Mouse (Mus musculus) MEL (cell line): ENCODE measurements at regions not wholly inside any gene's neighbourhood (a gene's known extent, or its start where the extent isn't known, plus 50 kb on each side); places are given as distances from the start of the nearest gene placed in this dataset.

Source experiments
- DNase-seq: peaks from one replicate; pipeline ENCODE4 v3.0.0; 2011; ENCODE audit warnings: low read depth, low spot score
- H3K27ac ChIP-seq: 2 replicates; pipeline ENCODE4 v1.5.1; 2012; ENCODE audit warnings: low read depth, mild to moderate bottlenecking, control low read depth, low read length, moderate library complexity; ENCODE audit not compliant: control insufficient read depth
- H3K27me3 ChIP-seq, 2 experiments: fragments of 150-350 bp in 1 of 2; sonication (generic) in 1 of 2; 2 replicates each; pipeline ENCODE4 v1.6.1; 2012; ENCODE audit warnings: low read length in 2 of 2, mild to moderate bottlenecking in 2 of 2, improper control_type of control experiment in 1 of 2, moderate library complexity in 1 of 2; ENCODE audit not compliant: insufficient read depth in 2 of 2, control insufficient read depth in 1 of 2
- H3K36me3 ChIP-seq, 2 experiments: 2 replicates each; pipeline ENCODE4 v1.6.1; 2012 to 2014; ENCODE audit warnings: low read length in 2 of 2, improper control_type of control experiment in 1 of 2, inconsistent platforms in 1 of 2, mild to moderate bottlenecking in 1 of 2; ENCODE audit not compliant: insufficient read depth in 2 of 2, control insufficient read depth in 1 of 2
- H3K4me1 ChIP-seq, 2 experiments: fragments of 150-350 bp in 1 of 2; sonication (generic) in 1 of 2; 2 replicates each; pipeline ENCODE4 v1.6.1; 2012; ENCODE audit warnings: low read length in 2 of 2, improper control_type of control experiment in 1 of 2, mild to moderate bottlenecking in 1 of 2; ENCODE audit not compliant: insufficient read depth in 2 of 2, control insufficient read depth in 1 of 2
- H3K4me3 ChIP-seq, 2 experiments: fragments of 150-350 bp in 1 of 2; sonication (generic) in 1 of 2; 2 replicates each; pipeline ENCODE4 v1.5.1; 2012; ENCODE audit warnings: low read depth in 2 of 2, low read length in 2 of 2, mild to moderate bottlenecking in 2 of 2, moderate library complexity in 2 of 2, control low read depth in 1 of 2, improper control_type of control experiment in 1 of 2; ENCODE audit not compliant: control insufficient read depth in 1 of 2, insufficient read depth in 1 of 2
- H3K79me2 ChIP-seq: 2 replicates; pipeline ENCODE4 v1.6.1; 2012; ENCODE audit warnings: mild to moderate bottlenecking, low read length, moderate library complexity; ENCODE audit not compliant: control insufficient read depth, poor library complexity, insufficient read depth
- H3K9ac ChIP-seq: 2 replicates; pipeline ENCODE4 v1.6.1; 2012; ENCODE audit warnings: low read depth, mild to moderate bottlenecking, control low read depth, low read length, moderate library complexity; ENCODE audit not compliant: control insufficient read depth, poor library complexity, severe bottlenecking
- H3K9me3 ChIP-seq: fragments of 150-350 bp; sonication (generic); replicated peaks from 2 replicates; pipeline ENCODE4 v1.6.1; 2012; ENCODE audit warnings: mild to moderate bottlenecking, low read length, improper control_type of control experiment, moderate library complexity; ENCODE audit not compliant: insufficient read depth
- CHD1 ChIP-seq: IDR thresholded peaks from 2 replicates; pipeline ENCODE4 v1.6.1; 2012; ENCODE audit warnings: low read depth, mild to moderate bottlenecking, inconsistent platforms, low read length, improper control_type of control experiment
- CHD2 ChIP-seq: IDR thresholded peaks from 2 replicates; pipeline ENCODE4 v1.6.1; 2011; ENCODE audit warnings: low read length, improper control_type of control experiment
- CTCF ChIP-seq, 3 experiments: IDR thresholded peaks in 2 of 3; conservative IDR thresholded peaks in 1 of 3; 2 replicates each; pipeline ENCODE4 v1.5.1; 2011 to 2012; ENCODE audit warnings: low read length in 3 of 3, low read depth in 2 of 3, mild to moderate bottlenecking in 2 of 3, improper control_type of control experiment in 1 of 3, inconsistent platforms in 1 of 3, mixed read lengths in 1 of 3, moderate library complexity in 1 of 3; ENCODE audit not compliant: control insufficient read depth in 1 of 3, insufficient read depth in 1 of 3, poor library complexity in 1 of 3, severe bottlenecking in 1 of 3
- E2F4 ChIP-seq: IDR thresholded peaks from 2 replicates; pipeline ENCODE4 v1.6.1; 2011; ENCODE audit warnings: low read depth, low read length, improper control_type of control experiment, borderline replicate concordance
- ELF1 ChIP-seq: IDR thresholded peaks from 2 replicates; pipeline ENCODE4 v1.6.1; 2014; ENCODE audit warnings: low read depth, mild to moderate bottlenecking, inconsistent platforms, low read length, improper control_type of control experiment, moderate library complexity
- ETS1 ChIP-seq: IDR thresholded peaks from 2 replicates; pipeline ENCODE4 v1.6.1; 2012; ENCODE audit warnings: low read depth, mild to moderate bottlenecking, inconsistent platforms, low read length, improper control_type of control experiment, moderate library complexity
- GABPA ChIP-seq: IDR thresholded peaks from 2 replicates; pipeline ENCODE4 v1.6.1; 2012; ENCODE audit warnings: low read depth, mild to moderate bottlenecking, inconsistent platforms, low read length, improper control_type of control experiment, moderate library complexity
- GATA1 ChIP-seq: IDR thresholded peaks from 2 replicates; pipeline ENCODE4 v1.6.1; 2011; ENCODE audit warnings: low read depth, low read length, improper control_type of control experiment
- JUND ChIP-seq: IDR thresholded peaks from 2 replicates; pipeline ENCODE4 v1.6.1; 2011; ENCODE audit warnings: low read depth, mild to moderate bottlenecking, improper control_type of control experiment, low read length
- MAX ChIP-seq: IDR thresholded peaks from 2 replicates; pipeline ENCODE4 v1.6.1; 2011; ENCODE audit warnings: low read length, improper control_type of control experiment
- MAZ ChIP-seq: IDR thresholded peaks from 2 replicates; pipeline ENCODE4 v1.6.1; 2012; ENCODE audit warnings: low read depth, mild to moderate bottlenecking, inconsistent platforms, low read length, improper control_type of control experiment
- RCOR1 ChIP-seq: IDR thresholded peaks from 2 replicates; pipeline ENCODE4 v1.6.1; 2012; ENCODE audit warnings: low read depth, mild to moderate bottlenecking, inconsistent platforms, low read length, improper control_type of control experiment
- TAL1 ChIP-seq: IDR thresholded peaks from 2 replicates; pipeline ENCODE4 v1.6.1; 2012; ENCODE audit warnings: mild to moderate bottlenecking, inconsistent platforms, low read length, moderate library complexity, mixed read lengths
- TBP ChIP-seq: IDR thresholded peaks from 2 replicates; pipeline ENCODE4 v1.8.0; 2011; ENCODE audit warnings: low read depth, low read length, improper control_type of control experiment
- TCF12 ChIP-seq: IDR thresholded peaks from 2 replicates; pipeline ENCODE4 v1.6.1; 2014; ENCODE audit warnings: low read depth, mild to moderate bottlenecking, inconsistent platforms, low read length, improper control_type of control experiment, moderate library complexity
- UBTF ChIP-seq: IDR thresholded peaks from 2 replicates; pipeline ENCODE4 v1.6.1; 2012; ENCODE audit warnings: low read depth, mild to moderate bottlenecking, inconsistent platforms, low read length, improper control_type of control experiment, moderate library complexity, borderline replicate concordance; ENCODE audit not compliant: insufficient read depth
- USF2 ChIP-seq, 2 experiments: IDR thresholded peaks; 2 replicates each; pipeline ENCODE4 v1.6.1; 2011 to 2012; ENCODE audit warnings: improper control_type of control experiment in 2 of 2, low read length in 2 of 2, borderline replicate concordance in 1 of 2, inconsistent platforms in 1 of 2, low read depth in 1 of 2, mild to moderate bottlenecking in 1 of 2; ENCODE audit not compliant: insufficient read depth in 1 of 2

GRCm38 (mm10) chr4:142839540-142839939, 373.3 kb downstream of the Prdm2 start:
- Histone ChIP-seq H3K4me1 (no peaks in the 10 kb centered on the region), H3K9me3 (no peaks in the 10 kb centered on the region), H3K9ac (no peak overlapping the region), H3K4me3 (no peak overlapping the region), H3K79me2 (no peaks in the 10 kb centered on the region), H3K27ac (no peak overlapping the region), H3K27me3 (no peaks in the 10 kb centered on the region), H3K36me3 (no peaks in the 10 kb centered on the region)
- TF ChIP-seq UBTF (no peak), E2F4 (no peak), ETS1 (no peak), GATA1 (no peak), TBP (no peak), TAL1 (no peak), ELF1 (no peak), MAZ (no peak)
- no peak for DNase-seq

- Histone ChIP-seq H3K27ac (no peak overlapping the region), H3K9me3 (no peaks in the 10 kb centered on the region), H3K4me3 (no peak overlapping the region), H3K9ac (no peak overlapping the region), H3K4me1 (no peaks in the 10 kb centered on the region), H3K36me3 (no peaks in the 10 kb centered on the region), H3K27me3 (no peaks in the 10 kb centered on the region), H3K79me2 (no peaks in the 10 kb centered on the region)
- TF ChIP-seq CHD1 = no peak
- TF ChIP-seq GABPA = no peak
- no peak for TF ChIP-seq TCF12
- no peak for TF ChIP-seq UBTF
- TF ChIP-seq TBP = no peak
- TF ChIP-seq CTCF (IDR thresholded peaks at IDR 0.05 in 2 of 3, conservative IDR thresholded peaks at IDR 0.05 in 1 of 3; ENCODE audit: control insufficient read depth in 1 of 3, insufficient read depth in 1 of 3, low read depth in 2 of 3, low read length in 3 of 3, poor library complexity in 1 of 3, severe bottlenecking in 1 of 3) = no peak
- DNase-seq = no peak
Observed at GRCm38 (mm10) chr4:142838363-142838964, 374.3 kb downstream of the Prdm2 start.

- Histone ChIP-seq H3K36me3 (no peaks in the 10 kb centered on the region), H3K27ac (no peak overlapping the region), H3K27me3 (no peaks in the 10 kb centered on the region), H3K9ac (no peak overlapping the region), H3K4me3 (no peak overlapping the region), H3K4me1 (no peaks in the 10 kb centered on the region)
- no peak for DNase-seq
- no peak for TF ChIP-seq CHD2
- TF ChIP-seq JUND = no peak
- TF ChIP-seq MAX = no peak
- no peak for TF ChIP-seq TAL1
- no peak for TF ChIP-seq USF2 (IDR thresholded peaks at IDR 0.05; ENCODE audit: borderline replicate concordance in 1 of 2, insufficient read depth in 1 of 2, low read depth in 1 of 2, low read length in 2 of 2)
- no peak for TF ChIP-seq RCOR1
- TF ChIP-seq ETS1 = no peak
- TF ChIP-seq, all 39 proteins: peak for 0
- no peaks in the 10 kb centered on the region for H3K79me2 ChIP-seq
- no peaks in the 10 kb centered on the region for H3K9me3 ChIP-seq
Observed at GRCm38 (mm10) chr4:142837636-142838035, 375.2 kb downstream of the Prdm2 start.
